Mouse (Mus musculus) adrenal gland, postnatal 14 days (tissue): Measurements from ENCODE around the gene Smim6. TPM values are rescaled to one million over a fixed set of nuclear protein-coding genes. Genes with fewer than 3 reads are reported as not detected.
A peak's percentile ranks its signal among the peaks of the same experiment; 100 is the strongest.

Source experiments
- DNase-seq: peaks from one replicate; pipeline ENCODE4 v3.0.0; 2021; ENCODE audit warnings: mixed read lengths
- total RNA-seq: library from RNA; stranded (reverse); gene quantifications from 2 replicates; pipeline ENCODE4 v1.2.3, GENCODE M21; 2021

Smim6 gene
- total RNA-seq, 1 experiment from 2014 or later, result not detected

DNA sequence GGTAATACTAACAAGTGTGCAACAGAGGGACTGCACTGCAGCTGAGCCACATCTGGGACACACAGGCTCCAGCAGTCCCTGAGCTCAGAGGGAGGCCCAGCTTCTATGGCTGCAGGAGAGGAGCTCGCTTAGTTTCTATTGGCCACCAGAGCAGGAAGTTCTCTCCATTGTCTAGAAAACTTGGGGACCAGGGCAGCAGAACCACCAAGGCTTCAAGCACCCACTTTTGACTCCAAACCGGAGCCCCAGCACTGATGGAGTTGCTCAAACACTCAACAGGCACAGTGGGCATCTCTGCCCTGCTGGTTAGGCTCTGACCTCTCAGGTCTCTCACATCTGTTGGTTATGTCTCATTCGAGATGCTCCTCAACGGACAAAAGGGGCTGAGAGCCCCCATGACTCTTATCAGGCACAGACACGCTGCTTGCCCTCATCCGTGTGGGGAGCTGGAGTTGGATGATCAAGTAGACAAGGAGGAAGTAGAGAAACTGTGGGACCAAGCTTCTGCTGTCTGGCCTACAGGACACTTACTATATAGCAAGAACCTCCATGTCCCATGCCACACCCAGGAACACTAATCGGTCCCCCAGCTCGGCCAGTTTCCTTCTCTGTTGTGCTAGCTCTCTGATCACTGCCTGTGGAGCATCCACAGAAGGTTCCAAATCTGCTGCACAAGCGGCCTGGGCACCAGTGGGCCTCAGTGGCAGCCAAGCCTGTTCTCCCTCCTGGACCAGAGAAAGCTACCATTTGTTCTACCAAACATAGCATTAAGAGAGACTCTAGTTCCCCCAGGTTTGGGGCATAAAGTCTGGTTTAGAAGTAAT lies 10.3 kb upstream of the Smim6 start:
- DNase-seq, result no peak

GRCm38 (mm10) chr11:115902177-115902576 lies 9.6 kb upstream of the Smim6 start:
- no peak for DNase-seq

GRCm38 (mm10) chr11:115902831-115903230 lies 9.0 kb upstream of the Smim6 start:
- peak; percentile 63 for DNase-seq

GRCm38 (mm10) chr11:115903384-115904230 lies 8.2 kb upstream of the Smim6 start:
- peak; percentile 51 for DNase-seq

GRCm38 (mm10) chr11:115904231-115904955 lies 7.4 kb upstream of the Smim6 start:
- DNase-seq, result no peak

DNA sequence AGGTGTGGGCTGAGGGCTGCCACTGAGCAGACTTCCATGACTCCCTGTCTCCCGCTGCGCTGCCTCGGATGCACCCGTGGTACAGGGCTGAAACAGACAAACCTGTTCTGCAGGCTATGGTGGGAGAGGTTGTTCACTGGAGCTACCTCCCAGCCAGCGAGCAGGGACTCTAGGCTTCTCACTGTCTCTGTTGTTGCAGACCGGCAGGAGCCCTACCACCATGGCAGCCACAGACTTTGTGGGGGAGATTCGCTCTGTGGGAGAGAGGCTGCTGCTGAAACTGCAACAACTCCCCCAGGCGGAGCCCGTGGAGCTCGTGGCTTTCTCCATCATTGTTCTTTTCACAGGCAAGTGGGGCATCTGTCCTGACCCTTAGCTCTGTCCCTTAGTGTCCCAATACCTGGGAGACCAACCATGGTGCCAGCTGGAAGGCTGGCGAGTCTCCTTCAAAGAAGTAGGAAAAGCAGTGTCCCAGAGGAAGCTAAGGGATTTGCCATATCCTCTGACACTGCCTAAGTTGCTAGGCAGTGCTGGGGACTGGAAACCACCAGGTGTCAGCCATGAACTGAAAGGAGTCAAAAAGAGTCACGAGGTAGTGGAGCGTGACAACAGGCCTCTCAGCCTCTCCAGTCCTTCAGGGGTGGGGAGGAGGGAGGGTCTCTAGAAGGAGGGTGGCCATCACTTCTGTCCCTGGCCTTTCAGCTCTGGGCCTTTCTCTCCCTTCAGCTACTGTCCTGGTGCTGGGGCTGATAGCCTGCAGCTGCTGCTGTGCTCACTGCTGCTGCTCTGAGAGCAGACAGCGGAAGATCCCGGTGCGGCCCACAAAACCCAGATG lies 6.6 kb upstream of the Smim6 start:
- peak; percentile 52 for DNase-seq

DNA sequence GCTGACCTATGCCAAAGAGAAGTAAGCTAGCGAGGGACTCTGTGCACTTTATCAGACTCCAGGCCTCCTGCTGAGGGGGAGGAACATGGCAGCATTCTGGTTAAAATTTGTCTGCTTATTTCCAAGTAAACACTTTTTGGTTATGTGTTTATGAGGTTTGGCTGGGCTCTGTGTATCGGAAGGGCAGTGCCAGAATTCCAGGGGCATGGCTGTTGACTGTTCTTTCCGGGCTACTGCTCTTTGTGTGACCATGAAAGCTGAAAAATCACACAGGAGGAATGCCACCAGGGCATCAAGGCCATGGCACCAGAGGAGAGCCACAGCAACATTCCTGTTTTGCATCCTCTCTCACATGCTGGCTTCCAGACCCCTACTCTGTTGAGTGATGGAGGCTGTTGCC lies 5.7 kb upstream of the Smim6 start:
- peak; percentile 45 for DNase-seq

DNA sequence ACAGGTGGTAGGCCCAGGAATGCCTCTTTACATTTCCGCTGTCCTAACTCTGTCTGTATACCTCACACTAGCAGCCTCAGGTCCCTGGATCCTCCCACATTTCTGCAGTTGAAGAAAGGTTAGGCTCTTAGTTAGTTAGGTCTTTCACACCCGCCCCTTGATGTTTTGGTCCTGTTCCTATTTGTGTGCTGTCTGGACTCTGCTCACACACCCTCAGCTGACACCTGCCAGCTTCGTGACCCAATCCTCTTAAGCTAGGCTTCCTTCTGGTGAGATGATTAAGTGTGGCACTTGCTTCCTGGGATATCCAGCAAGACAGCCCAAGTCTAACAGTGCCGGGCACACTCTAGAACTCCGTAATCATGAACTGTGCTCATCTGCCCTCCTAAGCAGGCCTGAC lies 5.3 kb upstream of the Smim6 start:
- no peak for DNase-seq

- no peak for DNase-seq
Measured at GRCm38 (mm10) chr11:115911134-115911561, 669 bp upstream of the Smim6 start.

GRCm38 (mm10) chr11:115916579-115916978 lies 4.8 kb downstream of the Smim6 start:
- no peak for DNase-seq

- no peak for DNase-seq
Measured at GRCm38 (mm10) chr11:115918637-115919036, 6.8 kb downstream of the Smim6 start.

DNA sequence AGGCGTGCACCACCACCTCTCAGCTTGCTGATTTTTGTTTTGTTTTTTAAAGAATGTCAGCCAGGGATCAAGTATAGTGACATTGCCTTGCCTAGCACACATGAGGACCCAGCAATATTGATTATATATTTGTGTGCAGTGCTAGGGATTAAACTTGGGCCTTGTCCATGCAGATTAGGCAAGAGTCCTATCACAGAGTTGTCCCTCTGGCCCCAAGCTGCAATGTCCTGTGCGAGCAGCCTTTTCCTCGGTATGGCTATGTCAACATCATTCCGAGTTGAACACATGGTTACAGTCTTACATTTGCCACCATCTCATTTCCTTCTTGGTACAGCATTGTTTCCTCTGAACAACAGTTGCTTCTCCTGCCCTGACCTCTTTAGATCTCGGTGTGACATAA lies 7.3 kb downstream of the Smim6 start:
- no peak for DNase-seq

DNA sequence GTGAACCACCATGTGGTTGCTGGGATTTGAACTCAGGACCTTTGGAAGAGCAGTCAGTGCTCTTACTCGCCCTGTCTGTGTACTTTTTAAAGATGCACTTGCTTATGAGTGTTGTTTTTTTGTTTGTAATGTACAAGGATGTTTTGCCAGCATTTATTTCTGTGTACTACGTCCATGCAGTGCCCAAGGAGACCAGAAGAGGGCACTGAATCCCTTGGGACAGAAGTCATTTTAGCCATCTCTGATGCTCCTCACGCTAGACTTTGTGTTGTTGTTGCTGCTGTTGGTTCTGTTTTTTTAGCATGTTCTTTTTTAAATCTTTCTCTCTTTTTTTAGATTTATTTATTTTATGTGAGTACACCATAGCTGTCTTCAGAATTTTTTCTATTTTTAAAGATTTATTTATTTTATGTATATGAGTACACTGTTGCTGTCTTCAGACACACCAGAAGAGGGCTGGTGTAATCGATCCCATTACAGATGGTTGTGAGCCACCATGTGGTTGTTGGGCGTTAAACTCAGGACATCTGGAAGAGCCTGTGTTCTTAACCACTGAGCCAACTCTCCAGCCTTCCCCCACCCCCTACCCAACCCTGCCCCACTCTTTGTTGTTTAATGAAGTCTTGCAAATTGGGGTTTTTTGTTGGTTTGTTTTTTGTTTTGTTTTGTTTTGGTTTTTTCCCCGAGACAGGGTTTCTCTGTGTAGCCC lies 8.4 kb downstream of the Smim6 start:
- DNase-seq, result peak; percentile 70

DNA sequence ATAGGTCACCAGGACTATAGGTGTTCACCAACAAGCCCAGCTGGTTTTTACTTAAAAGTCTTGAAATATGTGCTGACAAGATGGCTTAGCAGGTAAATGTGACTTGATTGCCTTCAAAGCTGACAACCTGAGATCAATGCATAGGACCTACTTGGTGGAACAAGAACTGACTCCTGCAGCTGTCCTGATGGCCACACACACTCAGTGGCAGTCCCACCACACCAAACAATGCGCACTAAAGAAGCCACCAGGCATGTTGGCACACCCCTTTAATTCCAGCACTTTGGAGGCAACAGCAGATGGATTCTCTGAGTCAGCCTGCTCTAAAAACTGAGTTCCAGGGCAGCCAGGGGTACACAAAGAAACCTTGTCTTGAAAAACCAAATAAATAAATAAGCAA lies 10.2 kb downstream of the Smim6 start:
- DNase-seq, result no peak

GRCm38 (mm10) chr11:115929031-115929430 lies 17.2 kb downstream of the Smim6 start:
- DNase-seq, result no peak

DNA sequence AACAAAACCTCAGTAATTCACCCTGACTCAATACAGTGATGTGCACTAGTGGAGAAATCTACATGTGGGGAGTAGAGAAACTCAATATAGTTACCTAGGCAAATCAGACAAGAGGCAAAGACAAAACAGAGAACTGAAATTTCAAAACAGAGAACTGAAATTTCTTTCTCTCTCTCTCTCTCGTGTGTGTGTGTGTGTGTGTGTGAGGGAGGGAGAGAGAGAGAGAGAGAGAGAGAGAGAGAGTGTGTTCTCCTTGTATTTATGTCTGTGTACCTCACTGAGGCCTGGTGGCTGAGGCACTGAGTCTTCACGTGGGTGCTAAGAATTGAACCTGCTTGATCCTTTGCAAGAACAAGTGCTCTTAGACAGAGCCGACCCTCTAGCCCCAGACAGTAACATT lies 18.0 kb downstream of the Smim6 start:
- no peak for DNase-seq

GRCm38 (mm10) chr11:115931235-115931634 lies 19.4 kb downstream of the Smim6 start:
- no peak for DNase-seq

DNA sequence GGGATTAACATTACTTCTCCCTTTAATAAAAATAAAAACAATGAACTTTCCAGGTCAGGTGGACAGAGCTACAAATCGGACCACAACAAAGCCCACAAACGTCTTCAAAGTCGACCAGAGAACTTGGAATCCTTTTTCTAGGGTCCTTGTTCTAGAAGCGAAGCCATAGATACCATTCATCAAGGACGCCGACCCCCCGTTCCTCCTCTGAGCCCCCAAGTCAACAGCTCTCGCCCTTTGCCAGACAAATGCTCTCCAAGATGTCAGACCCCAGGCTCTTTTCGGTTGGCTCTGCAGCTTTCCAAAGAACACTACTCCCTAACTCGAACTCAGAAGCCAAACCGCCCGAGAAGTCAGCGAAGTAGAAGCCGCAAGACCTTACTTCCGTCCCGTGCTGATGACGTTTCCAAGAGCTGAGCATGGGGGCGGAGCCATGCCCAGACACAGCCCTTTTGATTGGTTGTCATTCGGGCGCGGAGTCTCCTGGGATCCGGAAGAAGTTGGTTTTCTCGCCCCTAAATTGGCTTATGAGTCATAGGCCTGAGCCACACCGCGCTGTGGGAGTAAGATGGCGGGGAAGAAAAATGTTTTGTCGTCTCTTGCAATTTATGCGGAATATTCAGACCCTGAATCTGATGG lies 21.4 kb downstream of the Smim6 start, which contains the start of the genes Sap30bp and Recql5:
TSS of gene Sap30bp (plus strand) at position 175 of the 639 bp plus-strand sequence.
TSS of gene Recql5 (minus strand) at position 370 of the 639 bp plus-strand sequence.
- peak; percentile 98 for DNase-seq

- no peak for DNase-seq
Measured at GRCm38 (mm10) chr11:115933747-115934110, 21.9 kb downstream of the Smim6 start.

- peak; percentile 72 for DNase-seq
Measured at GRCm38 (mm10) chr11:115939690-115940329, 28.0 kb downstream of the Smim6 start.
